Mouse (Mus musculus): ENCODE results near the gene Wwox. TPM values are rescaled to one million over a fixed set of nuclear protein-coding genes. Genes with fewer than 3 reads are reported as not detected.
A peak's percentile ranks its signal among the peaks of the same experiment; 100 is the strongest.

The Wwox gene
- polyA plus RNA-seq, 1 experiment from 2014 or later, result 14.3 TPM

GRCm38 (mm10) chr8:114746373-114746772 lies 306.9 kb downstream of the Wwox start:
- no peak overlapping the region for H3K4me2 ChIP-seq
- H3K36me3 ChIP-seq (replicated peaks), result no peaks in the 10 kb centered on the region
- no peak overlapping the region for H3K27ac ChIP-seq
- H3K27me3 ChIP-seq, result no peaks in the 10 kb centered on the region
- H3K4me1 ChIP-seq, result peaks cover 19% of the 10 kb centered on the region
- H3K9me3 ChIP-seq, result no peaks in the 10 kb centered on the region
- no peak overlapping the region for H3K9ac ChIP-seq
- WGBS, result 65% methylated on average over 2 of the region's 2 CpGs
- no peak overlapping the region for H3K4me3 ChIP-seq (replicated peaks)
- ATAC-seq (ENCODE audit: low FRiP score), result no peak

- no peak overlapping the region for H3K27ac ChIP-seq
- no peak overlapping the region for H3K4me2 ChIP-seq
- peaks cover 13% of the 10 kb centered on the region; the same call in 1 of the 2 replicates for H3K4me1 ChIP-seq
- no peaks in the 10 kb centered on the region for H3K36me3 ChIP-seq (replicated peaks)
- no peaks in the 10 kb centered on the region for H3K27me3 ChIP-seq
- ATAC-seq (ENCODE audit: low FRiP score), result no peak
- H3K9me3 ChIP-seq, result no peaks in the 10 kb centered on the region
- H3K4me3 ChIP-seq (replicated peaks), result no peak overlapping the region
- WGBS, result 40% methylated on average over 18 of the region's 18 CpGs
- no peak overlapping the region for H3K9ac ChIP-seq
Observed at GRCm38 (mm10) chr8:114751376-114752135, 312.1 kb downstream of the Wwox start.

- no peak for ATAC-seq (ENCODE audit: low FRiP score)
- H3K4me1 ChIP-seq, result peaks cover 4% of the 10 kb centered on the region; the same call in 1 of the 2 replicates
- H3K36me3 ChIP-seq (replicated peaks), result no peaks in the 10 kb centered on the region
- H3K27me3 ChIP-seq, result no peaks in the 10 kb centered on the region; the same call in 1 of the 2 replicates
- no peak overlapping the region for H3K9ac ChIP-seq
- H3K27ac ChIP-seq, result no peak overlapping the region
- 84% methylated on average over 2 of the region's 2 CpGs for WGBS
- H3K4me3 ChIP-seq (replicated peaks), result no peak overlapping the region
- H3K4me2 ChIP-seq, result no peak overlapping the region
- H3K9me3 ChIP-seq, result no peaks in the 10 kb centered on the region
Observed at GRCm38 (mm10) chr8:114759621-114760020, 320.2 kb downstream of the Wwox start.

GRCm38 (mm10) chr8:114768536-114768935 lies 329.1 kb downstream of the Wwox start:
- WGBS, result 92% methylated on average over 3 of the region's 3 CpGs

GRCm38 (mm10) chr8:114770856-114771776 lies 331.7 kb downstream of the Wwox start:
- Histone ChIP-seq H3K4me2 (no peak overlapping the region), H3K36me3 (replicated peaks) (no peaks in the 10 kb centered on the region), H3K9me3 (no peaks in the 10 kb centered on the region), H3K9ac (no peak overlapping the region), H3K27me3 (peaks cover 18% of the 10 kb centered on the region), H3K4me3 (replicated peaks) (no peak overlapping the region), H3K4me1 (peaks cover 28% of the 10 kb centered on the region), H3K27ac (no peak overlapping the region)
- ATAC-seq (ENCODE audit: low FRiP score), result no peak
- WGBS, result 54% methylated on average over 31 of the region's 31 CpGs

More at GRCm38 (mm10) chr8:114768536-114768935, 329.1 kb downstream of the Wwox start:
- H3K4me1 ChIP-seq, result peaks cover 17% of the 10 kb centered on the region
- H3K27me3 ChIP-seq, result peaks cover 11% of the 10 kb centered on the region
- no peak overlapping the region for H3K9ac ChIP-seq
- no peaks in the 10 kb centered on the region for H3K9me3 ChIP-seq
- H3K36me3 ChIP-seq (replicated peaks), result no peaks in the 10 kb centered on the region
- no peak overlapping the region for H3K27ac ChIP-seq
- no peak overlapping the region for H3K4me3 ChIP-seq (replicated peaks)
- ATAC-seq (ENCODE audit: low FRiP score), result no peak
- H3K4me2 ChIP-seq, result no peak overlapping the region

- Histone ChIP-seq H3K27ac (no peak overlapping the region), H3K9me3 (no peaks in the 10 kb centered on the region), H3K27me3 (peaks cover 18% of the 10 kb centered on the region), H3K4me1 (peaks cover 33% of the 10 kb centered on the region), H3K4me2 (no peak overlapping the region), H3K9ac (no peak overlapping the region), H3K4me3 (replicated peaks) (no peak overlapping the region), H3K36me3 (replicated peaks) (no peaks in the 10 kb centered on the region)
- WGBS, result 44% methylated on average over 1 of the region's 1 CpGs
- no peak for ATAC-seq (ENCODE audit: low FRiP score)
Observed at GRCm38 (mm10) chr8:114772276-114772849, 332.9 kb downstream of the Wwox start.

- Histone ChIP-seq H3K4me1 (peaks cover 38% of the 10 kb centered on the region), H3K27me3 (peaks cover 18% of the 10 kb centered on the region), H3K9me3 (no peaks in the 10 kb centered on the region), H3K4me3 (replicated peaks) (no peak overlapping the region), H3K9ac (no peak overlapping the region), H3K36me3 (replicated peaks) (no peaks in the 10 kb centered on the region), H3K4me2 (no peak overlapping the region), H3K27ac (no peak overlapping the region)
- WGBS, result 53% methylated on average over 23 of the region's 23 CpGs
- ATAC-seq (ENCODE audit: low FRiP score), result peak; percentile 37; the same call in 1 of the 2 replicates
Observed at GRCm38 (mm10) chr8:114773461-114774414, 334.3 kb downstream of the Wwox start.

- Histone ChIP-seq H3K27me3 (peaks cover 16% of the 10 kb centered on the region), H3K4me3 (replicated peaks) (no peak overlapping the region), H3K36me3 (replicated peaks) (no peaks in the 10 kb centered on the region), H3K4me2 (no peak overlapping the region), H3K27ac (no peak overlapping the region), H3K4me1 (peaks cover 38% of the 10 kb centered on the region), H3K9ac (no peak overlapping the region), H3K9me3 (no peaks in the 10 kb centered on the region)
- WGBS, result 92% methylated on average over 6 of the region's 6 CpGs
- ATAC-seq (ENCODE audit: low FRiP score), result no peak
Observed at GRCm38 (mm10) chr8:114774415-114774775, 334.9 kb downstream of the Wwox start.

GRCm38 (mm10) chr8:114775543-114775942 lies 336.1 kb downstream of the Wwox start:
- peaks cover 38% of the 10 kb centered on the region for H3K4me1 ChIP-seq

GRCm38 (mm10) chr8:114776696-114777095 lies 337.2 kb downstream of the Wwox start:
- no peak for ATAC-seq (ENCODE audit: low FRiP score)
- Histone ChIP-seq H3K9ac (no peak overlapping the region), H3K27me3 (peaks cover 7% of the 10 kb centered on the region; the same call in 1 of the 2 replicates), H3K4me1 (peaks cover 38% of the 10 kb centered on the region), H3K9me3 (no peaks in the 10 kb centered on the region), H3K27ac (no peak overlapping the region), H3K4me2 (no peak overlapping the region), H3K4me3 (replicated peaks) (no peak overlapping the region), H3K36me3 (replicated peaks) (no peaks in the 10 kb centered on the region)
- WGBS, result 94% methylated on average over 9 of the region's 9 CpGs

More at GRCm38 (mm10) chr8:114775543-114775942, 336.1 kb downstream of the Wwox start:
- Histone ChIP-seq H3K27me3 (peaks cover 12% of the 10 kb centered on the region), H3K9ac (no peak overlapping the region), H3K4me3 (replicated peaks) (no peak overlapping the region), H3K36me3 (replicated peaks) (no peaks in the 10 kb centered on the region), H3K9me3 (no peaks in the 10 kb centered on the region), H3K27ac (no peak overlapping the region), H3K4me2 (no peak overlapping the region)
- 89% methylated on average over 8 of the region's 8 CpGs for WGBS
- ATAC-seq (ENCODE audit: low FRiP score), result no peak

GRCm38 (mm10) chr8:114777271-114777980 lies 338.0 kb downstream of the Wwox start:
- WGBS, result 60% methylated on average over 10 of the region's 10 CpGs
- Histone ChIP-seq H3K4me3 (replicated peaks) (no peak overlapping the region), H3K36me3 (replicated peaks) (no peaks in the 10 kb centered on the region), H3K9me3 (no peaks in the 10 kb centered on the region), H3K27ac (no peak overlapping the region), H3K9ac (no peak overlapping the region), H3K4me2 (0 out of 2 replicates have a peak overlapping the region, but pooled peaks have one; percentile 1), H3K27me3 (peaks cover 7% of the 10 kb centered on the region; the same call in 1 of the 2 replicates), H3K4me1 (peaks cover 35% of the 10 kb centered on the region)
- no peak for ATAC-seq (ENCODE audit: low FRiP score)
